Mouse (Mus musculus) inflammation-experienced regulatory T-cells, adult 6 months (primary cell): ENCODE data around the gene Olfr544. TPM values are rescaled to one million over a fixed set of nuclear protein-coding genes. Genes with fewer than 3 reads are reported as not detected.

Experiments used
- ATAC-seq: one replicate; pipeline ENCODE4 v1.8.0; 2017
- polyA plus RNA-seq, 3 experiments: library from polyadenylated mRNA; unstranded; fragments of 100-300 nt; shearing (Covaris generic); gene quantifications; one replicate each; pipeline ENCODE4 v1.2.1; 2017

The Olfr544 gene
- polyA plus RNA-seq, 3 experiments from 2014 or later, result not detected

- ATAC-seq, result no peak
These were observed 11.5 kb downstream of the Olfr544 start for GRCm38 (mm10) chr7:102476601-102477000.

DNA sequence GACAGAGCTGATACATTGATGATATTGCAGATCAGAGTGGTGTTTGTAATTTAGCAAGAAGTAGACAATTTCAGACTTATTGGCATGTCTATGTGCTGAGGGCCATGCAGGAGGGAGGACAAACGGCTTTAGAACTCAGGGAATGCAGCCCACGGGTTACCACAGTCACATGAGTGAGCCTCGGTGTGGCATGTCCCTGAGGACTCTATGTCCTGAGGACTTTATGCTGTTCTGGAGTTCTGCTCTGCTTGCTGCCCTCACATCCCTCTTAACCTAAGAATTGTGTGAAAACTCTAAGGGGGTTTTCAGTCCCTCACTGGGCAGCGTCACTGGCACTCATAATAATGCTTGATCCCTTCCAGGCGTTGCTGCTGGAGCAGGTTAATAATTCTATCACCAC, 15.4 kb downstream of the Olfr544 start:
- no peak for ATAC-seq

GRCm38 (mm10) chr7:102467566-102467965, 20.5 kb downstream of the Olfr544 start:
- no peak for ATAC-seq

DNA sequence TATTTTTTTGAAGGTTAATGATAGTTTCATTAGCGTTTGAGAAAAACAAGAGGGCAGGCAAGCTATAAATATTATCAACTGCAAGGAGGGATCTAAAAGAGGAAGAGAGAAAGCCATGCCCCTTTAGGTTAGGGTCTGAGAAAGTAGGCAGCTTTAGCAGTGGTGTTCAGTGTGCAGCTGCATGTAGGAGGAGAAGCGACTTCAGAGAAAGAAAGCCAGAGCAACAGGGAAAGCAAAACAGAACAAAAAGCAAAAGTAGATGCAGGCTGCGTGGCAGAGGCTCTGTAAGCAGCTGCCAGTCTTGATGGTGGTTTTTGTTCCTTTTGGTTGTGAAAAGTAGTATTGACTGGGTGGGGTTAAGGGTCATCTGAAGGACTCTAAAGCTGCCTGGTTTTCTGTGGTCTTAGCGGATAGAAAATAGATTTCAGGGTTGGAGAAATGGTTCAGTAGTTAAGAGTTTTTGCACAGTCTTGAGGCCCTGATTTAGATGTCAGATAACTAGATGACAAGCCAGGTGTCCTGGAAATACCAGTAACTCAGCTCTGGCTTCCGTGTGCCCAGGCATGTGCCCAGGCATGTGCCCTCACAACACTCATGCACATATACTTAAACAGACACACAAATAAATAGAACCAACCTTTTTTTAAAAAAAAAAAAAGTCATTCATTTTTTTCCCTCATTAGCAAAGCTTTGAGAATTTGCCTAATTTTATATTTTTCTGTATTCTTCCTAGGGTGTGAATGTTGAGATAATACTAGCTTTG, 29.3 kb downstream of the Olfr544 start:
- no peak for ATAC-seq

DNA sequence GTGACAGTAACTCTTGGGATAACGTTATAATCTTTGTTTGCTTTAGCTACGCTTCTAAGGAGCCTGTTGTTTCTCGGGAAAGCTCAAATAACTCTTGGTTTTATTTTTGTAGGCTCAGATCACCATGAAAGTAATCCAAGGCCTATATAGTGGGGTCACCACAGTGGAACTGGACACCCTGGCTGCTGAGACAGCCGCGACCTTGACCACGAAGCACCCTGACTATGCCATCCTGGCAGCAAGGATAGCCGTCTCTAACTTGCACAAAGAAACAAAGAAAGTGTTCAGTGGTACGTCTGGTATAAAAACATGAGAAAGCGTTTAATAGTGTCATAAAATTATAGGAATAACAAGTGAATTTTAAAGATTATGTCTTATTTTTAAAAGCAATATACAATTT, 41.7 kb downstream of the Olfr544 start:
- no peak for ATAC-seq

DNA sequence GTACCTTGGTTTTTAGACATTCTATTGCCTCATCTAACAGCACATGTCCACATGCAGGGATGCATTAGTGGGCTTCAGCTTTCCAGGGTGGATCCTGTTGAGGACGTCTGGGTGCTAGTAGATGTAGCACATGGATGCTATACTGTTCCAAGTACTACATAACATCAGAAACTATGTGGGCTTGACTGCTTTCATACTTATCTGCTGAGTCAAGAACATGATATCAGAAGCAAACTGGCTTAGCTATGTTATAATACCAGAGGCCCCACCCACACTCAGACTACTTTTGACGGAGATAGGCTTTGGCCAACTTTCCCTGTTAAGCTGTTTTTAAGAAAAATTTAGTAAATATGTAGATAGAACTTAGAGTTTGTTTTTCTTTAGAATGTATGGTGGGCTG, 43.8 kb downstream of the Olfr544 start:
- ATAC-seq, result no peak

- no peak for ATAC-seq
These were observed 45.7 kb downstream of the Olfr544 start for GRCm38 (mm10) chr7:102442432-102442831.

DNA sequence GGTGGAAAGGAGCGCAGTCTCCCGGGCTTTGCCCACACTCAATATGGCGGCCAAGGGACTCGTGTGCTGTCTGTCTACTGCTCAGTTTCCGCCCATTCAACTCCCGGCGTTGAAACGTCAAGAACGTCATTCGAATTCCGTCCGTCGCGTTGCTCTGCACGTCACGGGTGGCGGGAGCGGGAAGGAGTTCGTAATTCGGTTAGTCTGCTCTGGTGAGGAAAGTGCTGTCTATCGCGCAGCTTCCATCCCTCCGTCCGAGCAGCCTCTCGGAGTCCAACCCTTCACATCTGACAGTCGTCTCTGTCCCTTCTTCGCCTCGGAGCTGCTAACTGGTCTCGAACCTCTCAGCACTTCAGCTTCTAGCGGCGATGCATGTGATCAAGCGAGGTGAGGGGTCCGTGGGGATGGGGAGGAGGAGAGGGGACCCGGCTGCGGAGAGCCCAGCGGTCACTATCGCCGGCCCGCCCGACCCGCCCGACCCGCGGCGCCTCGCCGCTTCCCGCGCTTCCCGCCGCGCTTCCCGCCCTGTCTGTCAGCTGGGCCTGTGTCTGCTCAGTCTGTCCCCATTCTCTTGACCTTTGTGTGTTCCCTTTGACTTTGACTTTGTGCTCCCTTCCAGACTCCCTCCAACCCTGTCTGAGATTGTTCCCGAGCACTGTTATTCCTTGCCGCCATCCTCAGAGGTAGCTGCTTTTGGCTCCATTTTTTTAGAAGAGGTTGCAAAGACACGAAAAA, 46.3 kb downstream of the Olfr544 start, which contains the start of gene Rrm1:
Rrm1 (plus strand) TSS at position 39 of the 735 bp plus-strand sequence.
- ATAC-seq, result peak; percentile 99

- no peak for ATAC-seq
These were observed 47.1 kb downstream of the Olfr544 start for GRCm38 (mm10) chr7:102440822-102441656.

GRCm38 (mm10) chr7:102434344-102434743, 53.8 kb downstream of the Olfr544 start:
- ATAC-seq, result no peak

Other genes starting within 250 kb of the Olfr544 start
- gene Rhog, start 232.3 kb downstream of the Olfr544 start, polyA plus RNA-seq, result 100 to 1,000 TPM; 135 to 199 (median 174) TPM
- gene Stim1, start 220.5 kb downstream of the Olfr544 start, polyA plus RNA-seq, result 10 to 100 TPM; 46.3 to 50.9 (median 48.2) TPM
- gene Rrm1, start 46.6 kb downstream of the Olfr544 start, polyA plus RNA-seq, result 100 to 1,000 TPM in 1 of 3 experiments, 10 to 100 TPM in 2; 45.4 to 216 (median 61.4) TPM
- gene Olfr543, start 6.6 kb downstream of the Olfr544 start, polyA plus RNA-seq, result under 1 TPM in 1 of 3 experiments, not detected in 2; 0.41 TPM
- not detected for gene Olfr545, start 11.3 kb upstream of the Olfr544 start, polyA plus RNA-seq
- not detected for gene Olfr547, start 46.4 kb upstream of the Olfr544 start, polyA plus RNA-seq
- gene Olfr548-ps1, start 52.6 kb upstream of the Olfr544 start, polyA plus RNA-seq, result not detected
- not detected for gene Olfr549, start 61.6 kb upstream of the Olfr544 start, polyA plus RNA-seq
- 10 to 100 TPM in 1 of 3 experiments, 1 to 10 TPM in 2; 7.8 to 10.0 (median 9.7) TPM for gene Trim21, start 77.2 kb upstream of the Olfr544 start, polyA plus RNA-seq
- under 1 TPM in 1 of 3 experiments, not detected in 2; 0.15 TPM for gene Olfr550, start 83.1 kb upstream of the Olfr544 start, polyA plus RNA-seq
- under 1 TPM in 1 of 3 experiments, not detected in 2; 0.12 TPM for gene Olfr551, start 103.6 kb upstream of the Olfr544 start, polyA plus RNA-seq
- gene Olfr552, start 109.5 kb upstream of the Olfr544 start, polyA plus RNA-seq, result not detected
- gene Olfr553, start 129.9 kb upstream of the Olfr544 start, polyA plus RNA-seq, result not detected
- gene Olfr554, start 150.1 kb upstream of the Olfr544 start, polyA plus RNA-seq, result not detected
- gene Olfr555, start 170.5 kb upstream of the Olfr544 start, polyA plus RNA-seq, result not detected
- gene Olfr556, start 176.6 kb upstream of the Olfr544 start, polyA plus RNA-seq, result under 1 TPM in 1 of 3 experiments, not detected in 2; 0.15 TPM
- gene Trim68, start 199.0 kb upstream of the Olfr544 start, polyA plus RNA-seq, result 10 to 100 TPM in 2 of 3 experiments, 1 to 10 TPM in 1; 7.5 to 16.1 (median 15.7) TPM
- not detected for gene Olfr557, start 207.6 kb upstream of the Olfr544 start, polyA plus RNA-seq
- gene Olfr558, start 213.9 kb upstream of the Olfr544 start, polyA plus RNA-seq, result not detected
- not detected for gene Olfr33, start 230.8 kb upstream of the Olfr544 start, polyA plus RNA-seq
- not detected for gene Olfr559, start 239.2 kb upstream of the Olfr544 start, polyA plus RNA-seq